Mouse (Mus musculus): Measurements from ENCODE around the gene Asb2.

GRCm38 (mm10) chr12:103348506-103348905, 7.3 kb downstream of the Asb2 start:
- TF ChIP-seq CTCF (IDR thresholded peaks at IDR 0.05; ENCODE audit: control insufficient read depth, insufficient read depth, insufficient replicate concordance, low read depth, low read length) (peak; percentile 89; the same call in 1 of the 2 replicates), POLR2A (IDR thresholded peaks at IDR 0.05; ENCODE audit: control insufficient read depth, low read depth, low read length) (no peak)
